Comparison of ENCODE assay signal across 26 mouse cellular contexts in the genomic region with DNA sequence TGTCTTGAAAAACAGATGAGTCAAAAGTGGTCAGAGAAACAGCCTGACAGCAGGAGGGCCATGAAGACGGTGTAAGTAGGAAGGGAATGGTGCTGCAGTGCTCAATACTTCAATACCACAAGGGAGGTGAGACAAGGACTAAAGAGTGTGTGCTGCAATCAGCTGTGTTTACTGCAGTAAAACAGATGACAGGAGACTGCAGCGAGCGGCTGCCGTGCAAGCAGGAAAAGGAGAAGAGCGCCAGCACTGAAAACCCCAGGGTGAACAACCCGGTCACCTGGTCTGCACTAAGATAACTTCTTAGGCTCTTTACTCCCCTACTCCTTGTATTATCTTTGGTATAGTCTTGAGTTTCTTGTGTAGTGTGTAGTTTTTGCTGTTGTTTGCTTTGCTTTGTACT. TPM values are rescaled to one million over a fixed set of nuclear protein-coding genes. Genes with fewer than 3 reads are reported as not detected.
A peak's percentile ranks its signal among the peaks of the same experiment; 100 is the strongest.
DNase-seq lines count a peak whose midpoint lies in the region; ATAC-seq lines count a peak whose summit lies in the region.
"Had no signal": no experiment of that assay in that cellular context is flagged by ENCODE, and none has a peak within 500 bp of the region (broad histone marks: within the 10 kb centered on the region; RNA-seq: fewer than 3 reads in every experiment).

No protein-coding gene starts in this region.

- WGBS in heart, embryonic 10.5 days = 90% methylated on average over 6 of the region's 6 CpGs
- WGBS in heart, embryonic 12.5 days = 88% methylated on average over 6 of the region's 6 CpGs

- no peak overlapping the region for H3K4me3 ChIP-seq in heart, embryonic 10.5 days
- H3K4me3 ChIP-seq in heart, embryonic 12.5 days = no peak overlapping the region
- H3K4me3 ChIP-seq: embryonic facial prominence, embryonic 10.5 days; embryonic facial prominence, embryonic 12.5 days; forebrain, embryonic 13.5 days; forebrain, embryonic 15.5 days had no signal

- H3K27me3 ChIP-seq in heart, embryonic 10.5 days (ENCODE audit: insufficient read depth, poor library complexity, severe bottlenecking) = no peaks in the 10 kb centered on the region
- no peaks in the 10 kb centered on the region for H3K27me3 ChIP-seq in heart, embryonic 12.5 days (replicated peaks)
- H3K27me3 ChIP-seq: embryonic facial prominence, embryonic 12.5 days; forebrain, embryonic 13.5 days; forebrain, embryonic 15.5 days; Patski had no signal

- H3K36me3 ChIP-seq in heart, embryonic 10.5 days = peaks cover 68% of the 10 kb centered on the region
- peaks cover 57% of the 10 kb centered on the region for H3K36me3 ChIP-seq in heart, embryonic 12.5 days

- H3K4me2 ChIP-seq in heart, embryonic 12.5 days = no peak overlapping the region
- H3K4me2 ChIP-seq: embryonic facial prominence, embryonic 12.5 days; forebrain, embryonic 13.5 days; forebrain, embryonic 15.5 days had no signal

- ATAC-seq in frontal cortex, adult (ENCODE audit: low TSS enrichment) = peak; percentile 25; the same call in 1 of the 2 replicates
- ATAC-seq in heart, embryonic 12.5 days (ENCODE audit: insufficient number of reproducible peaks, low FRiP score) = no peak
- ATAC-seq: activated CD4-positive, CD25-positive, alpha-beta regulatory T cell, adult 4 months; forebrain, embryonic 13.5 days; forebrain, embryonic 15.5 days; forebrain, postnatal 0 days; Patski had no signal

- peaks cover 5% of the 10 kb centered on the region; the same call in 1 of the 2 replicates for H3K4me1 ChIP-seq in heart, embryonic 10.5 days
- H3K4me1 ChIP-seq in heart, embryonic 12.5 days (replicated peaks) = no peaks in the 10 kb centered on the region
- H3K4me1 ChIP-seq: embryonic facial prominence, embryonic 10.5 days; embryonic facial prominence, embryonic 12.5 days; forebrain, embryonic 13.5 days; forebrain, embryonic 15.5 days had no signal

- H3K27ac ChIP-seq in heart, embryonic 10.5 days = no peak overlapping the region
- no peak overlapping the region for H3K27ac ChIP-seq in heart, embryonic 12.5 days (ENCODE audit: poor library complexity, severe bottlenecking)
- H3K27ac ChIP-seq: embryonic facial prominence, embryonic 10.5 days; embryonic facial prominence, embryonic 12.5 days; forebrain, embryonic 13.5 days; forebrain, embryonic 15.5 days had no signal

- H3K9me3 ChIP-seq in heart, embryonic 10.5 days = no peaks in the 10 kb centered on the region
- no peaks in the 10 kb centered on the region for H3K9me3 ChIP-seq in heart, embryonic 12.5 days (replicated peaks)
- H3K9me3 ChIP-seq: embryonic facial prominence, embryonic 10.5 days; embryonic facial prominence, embryonic 12.5 days; forebrain, embryonic 13.5 days; forebrain, embryonic 15.5 days; G1E had no signal

- no peak for DNase-seq in frontal cortex, postnatal 14 days (ENCODE audit: low spot score in 2 of 2)
- peak; percentile 10 for DNase-seq in heart, embryonic 10.5 days (ENCODE audit: low spot score)
- DNase-seq in CD4-positive helper T cell, adult 2 months (ENCODE audit: low read depth, low spot score) = peak; percentile 14
- DNase-seq in brain, adult 2 months (ENCODE audit: low read depth, low spot score) = peak; percentile 42
- DNase-seq in adrenal gland, adult 8-10 months = no peak
- DNase-seq in spleen, postnatal 10 days (ENCODE audit: low spot score in 2 of 2) = no peak
- DNase-seq: adrenal gland, postnatal 10 days; adrenal gland, postnatal 25 days; B cell, adult 2 months; cerebellum, adult 11-12 months; cerebellum, adult 9-10 months; forebrain, postnatal 0 days had no signal

- no peak overlapping the region for H3K9ac ChIP-seq in heart, embryonic 12.5 days
- H3K9ac ChIP-seq: embryonic facial prominence, embryonic 12.5 days; forebrain, embryonic 13.5 days; forebrain, embryonic 15.5 days; forebrain, postnatal 0 days had no signal

RNA-seq across cellular contexts. Expression of a gene that starts 54.1 kb away (rescaled TPM):
- polyA plus RNA-seq in heart, embryonic 10.5 days (2016; fragmentation: Nextera tagmentation; extraction: Ambion mirVana) = 12.0 and 13.6 TPM in 2 replicates
- polyA plus RNA-seq in heart, embryonic 12.5 days (2016; fragmentation: Nextera tagmentation; extraction: Ambion mirVana) = 13.5 and 14.9 TPM in 2 replicates
- total RNA-seq in adrenal gland, adult 8-10 months (2022) = 10 to 100 TPM; 33.7 to 40.6 (median 37.8) TPM

RNA-seq across cellular contexts. Expression of a gene that starts 59.2 kb away (rescaled TPM):
- polyA plus RNA-seq in heart, embryonic 10.5 days (2016; fragmentation: Nextera tagmentation; extraction: Ambion mirVana) = not detected in 2 replicates
- not detected in 2 replicates for polyA plus RNA-seq in heart, embryonic 12.5 days (2016; fragmentation: Nextera tagmentation; extraction: Ambion mirVana)
- not detected for total RNA-seq in adrenal gland, adult 8-10 months (2022)
- total RNA-seq: adrenal gland, adult 18-20 months; adrenal gland, postnatal 10 days; adrenal gland, postnatal 25 days; forebrain, postnatal 0 days; G1E had no signal
- polyA plus RNA-seq: activated CD4-positive, CD25-positive, alpha-beta regulatory T cell, adult 4 months; cerebellum, adult 2 months; cortical plate, adult 2 months; embryonic facial prominence, embryonic 10.5 days; embryonic facial prominence, embryonic 12.5 days; embryonic facial prominence, embryonic 14.5 days; forebrain, embryonic 11.5 days; forebrain, embryonic 13.5 days; forebrain, postnatal 0 days; G1E had no signal

Comparison
In these comparisons a context has a peak if more than half of its experiments do, and no peak if none do; other contexts are left out.
1. DNase-seq: peak in heart, embryonic 10.5 days (single experiment), CD4-positive helper T cell, adult 2 months (single experiment) and brain, adult 2 months (single experiment); none in frontal cortex, postnatal 14 days (0 of 2), adrenal gland, adult 8-10 months (single experiment) and spleen, postnatal 10 days (0 of 2).